Mouse (Mus musculus): ENCODE results near the gene Tgm1.

The Tgm1 gene

DNA sequence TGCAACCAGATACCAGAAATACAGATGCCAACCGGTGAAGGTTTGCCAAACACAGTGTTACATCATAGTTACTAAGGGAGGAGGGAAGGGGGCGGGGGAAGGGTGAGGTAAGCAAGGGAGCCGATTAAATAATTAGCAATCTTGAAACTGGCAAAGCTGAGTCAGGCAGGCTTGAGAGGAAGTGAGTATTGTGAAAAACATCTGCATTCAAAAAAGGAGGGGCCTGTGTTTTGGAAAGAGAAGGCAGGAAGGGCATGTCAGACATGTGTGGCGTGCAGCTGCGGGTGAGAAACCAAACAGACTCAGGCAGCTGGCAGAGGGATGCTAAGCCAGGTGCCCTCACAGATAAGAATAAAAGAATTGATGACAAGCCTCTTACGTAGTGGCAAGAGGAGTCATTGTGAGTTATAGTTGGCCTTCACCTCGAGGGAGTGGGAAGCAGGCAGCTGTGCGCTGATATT lies 10.7 kb upstream of the Tgm1 start:
- no peak for DNase-seq (ENCODE audit: low read depth, low spot score)

DNA sequence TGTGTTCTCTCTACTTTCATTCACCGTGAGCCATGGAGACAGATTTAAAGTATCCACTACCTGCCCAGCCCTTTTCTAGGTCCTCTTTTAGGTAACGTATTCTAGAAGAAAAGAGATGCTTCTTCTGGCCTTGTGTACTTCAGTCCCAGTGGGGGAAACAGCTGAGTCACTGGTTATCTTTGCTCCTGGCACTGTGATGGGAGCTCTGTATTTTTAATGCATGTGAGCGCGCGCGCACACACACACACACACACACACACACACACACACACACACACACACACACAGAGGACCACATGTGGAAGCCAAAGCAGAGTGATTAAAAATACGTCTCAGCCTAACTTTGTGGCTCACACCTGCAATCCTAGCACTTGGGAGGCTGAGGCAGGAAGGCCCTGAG lies 9.7 kb upstream of the Tgm1 start:
- DNase-seq (ENCODE audit: low read depth, low spot score), result no peak

DNA sequence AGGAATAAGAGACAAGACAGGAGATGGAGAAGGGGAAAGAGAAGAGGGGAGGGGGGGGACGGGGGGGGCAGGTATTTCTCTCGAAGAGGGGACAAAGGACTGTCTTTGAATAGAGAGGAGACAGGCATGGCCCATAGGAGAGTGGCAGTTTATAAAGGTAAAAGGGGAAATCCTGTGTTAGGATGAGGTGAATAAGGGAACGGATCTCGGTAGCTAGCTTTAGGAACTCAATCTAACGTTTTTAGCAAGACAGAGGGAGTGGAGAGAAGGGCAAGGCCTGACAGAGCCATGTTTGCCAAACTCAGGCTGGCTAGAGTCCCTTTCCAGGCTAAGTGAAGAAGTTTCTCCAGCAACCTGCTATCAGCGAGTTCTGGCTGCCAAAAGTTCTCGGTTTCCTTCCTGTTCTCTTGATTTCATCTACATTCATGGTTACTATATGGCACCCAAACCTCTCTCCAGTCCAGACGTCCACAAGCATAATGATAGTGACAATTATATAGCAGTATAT lies 8.8 kb upstream of the Tgm1 start:
- no peak for DNase-seq (ENCODE audit: low read depth, low spot score)

DNA sequence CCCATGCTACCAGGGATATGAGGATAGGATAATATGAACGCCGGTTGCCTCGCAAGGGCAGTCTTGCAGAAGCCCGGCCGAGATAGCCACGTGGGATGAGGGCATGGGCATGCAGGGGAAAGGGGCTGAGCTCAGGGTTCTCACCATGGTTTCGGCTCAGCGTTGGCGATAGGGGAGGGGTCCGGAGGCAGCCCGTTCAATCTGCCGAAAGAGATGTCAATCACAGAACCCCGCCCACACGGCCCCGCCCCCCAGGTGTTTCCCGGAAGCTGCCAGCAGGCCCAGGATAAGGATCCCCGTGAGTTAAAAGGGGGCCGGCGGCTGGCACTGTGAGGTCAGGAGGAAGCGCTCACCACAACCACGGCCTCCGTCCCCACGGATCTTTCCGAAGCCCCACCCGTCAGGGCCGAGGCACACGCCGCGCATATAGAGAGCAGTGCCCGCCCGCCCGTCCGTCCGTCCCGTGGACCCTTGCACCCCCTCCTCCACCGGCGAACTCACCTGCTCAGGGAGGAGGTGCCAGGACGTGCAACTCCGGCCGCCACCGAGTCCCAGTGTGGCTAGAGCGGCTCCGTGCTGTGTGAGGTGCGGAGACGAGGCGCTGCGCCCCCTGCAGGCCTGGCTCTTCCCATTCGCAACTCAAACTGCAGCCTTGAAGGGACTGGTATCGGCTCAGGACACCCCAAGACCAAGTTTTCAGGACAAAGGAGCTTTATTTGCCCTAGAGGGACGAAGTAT lies 8.1 kb upstream of the Tgm1 start, which contains the start of gene Rabggta:
Gene Rabggta (minus strand): TSS at position 564 of the 738 bp plus-strand sequence.
- peak; percentile 86 for DNase-seq (ENCODE audit: low read depth, low spot score)

DNA sequence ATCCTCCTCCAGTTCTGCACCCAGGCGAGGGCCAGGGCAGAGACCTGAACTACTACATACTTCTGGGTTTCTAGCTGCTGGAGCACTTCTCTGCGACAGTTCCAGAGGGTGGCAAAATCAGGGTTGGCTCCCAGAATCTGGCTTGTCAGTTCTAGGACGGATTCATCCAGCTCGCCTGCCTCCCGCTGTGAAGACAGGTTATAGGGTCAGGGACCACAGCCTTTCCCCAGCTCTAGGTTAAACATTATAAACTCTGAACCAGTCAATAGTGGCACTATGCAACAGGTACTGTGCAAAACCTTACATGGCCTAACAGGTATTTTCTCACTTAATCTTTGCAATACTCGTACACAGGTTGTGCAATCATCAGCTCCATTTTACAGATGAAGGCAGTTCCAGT lies 7.3 kb upstream of the Tgm1 start:
- DNase-seq (ENCODE audit: low read depth, low spot score), result no peak

DNA sequence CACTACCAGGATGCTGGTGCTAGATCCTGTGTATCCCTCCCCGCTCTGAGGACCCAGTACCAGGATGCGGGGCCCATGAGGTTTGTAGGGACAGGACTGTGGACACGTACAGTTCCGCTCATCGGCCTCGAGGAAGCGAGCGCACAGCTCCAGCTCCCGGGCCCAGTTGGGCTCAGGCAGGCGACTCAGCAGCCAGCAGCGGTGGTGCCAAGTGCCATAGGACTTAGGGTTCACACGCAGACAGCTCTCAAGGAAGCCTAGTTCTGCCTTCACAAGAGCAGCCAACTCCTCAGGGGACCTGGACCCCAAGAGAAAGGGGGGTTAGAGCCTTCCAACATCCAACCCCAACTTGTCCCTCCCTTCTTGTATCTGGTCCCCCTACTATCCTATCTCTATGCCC lies 6.9 kb upstream of the Tgm1 start:
- DNase-seq (ENCODE audit: low read depth, low spot score), result no peak

DNA sequence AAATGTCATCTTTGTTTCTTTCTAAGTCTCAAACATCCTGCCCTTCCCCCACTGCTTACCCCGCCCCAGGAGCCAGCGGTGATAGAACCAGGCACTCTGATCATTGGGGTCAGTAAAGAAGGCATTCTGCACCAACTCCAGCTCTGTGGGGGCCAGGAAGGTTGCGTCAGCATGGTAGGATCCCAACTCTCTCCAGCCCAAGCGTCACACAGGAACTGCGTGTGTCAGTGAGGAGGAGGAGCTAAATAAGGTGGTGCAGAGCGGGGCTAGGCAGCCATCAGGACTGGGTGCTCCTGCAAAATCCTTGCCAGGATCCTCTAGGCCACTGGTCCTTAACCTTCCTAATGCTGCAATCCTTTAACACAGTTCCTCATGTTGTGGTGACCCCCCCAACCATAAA lies 6.0 kb upstream of the Tgm1 start:
- DNase-seq (ENCODE audit: low read depth, low spot score), result no peak

DNA sequence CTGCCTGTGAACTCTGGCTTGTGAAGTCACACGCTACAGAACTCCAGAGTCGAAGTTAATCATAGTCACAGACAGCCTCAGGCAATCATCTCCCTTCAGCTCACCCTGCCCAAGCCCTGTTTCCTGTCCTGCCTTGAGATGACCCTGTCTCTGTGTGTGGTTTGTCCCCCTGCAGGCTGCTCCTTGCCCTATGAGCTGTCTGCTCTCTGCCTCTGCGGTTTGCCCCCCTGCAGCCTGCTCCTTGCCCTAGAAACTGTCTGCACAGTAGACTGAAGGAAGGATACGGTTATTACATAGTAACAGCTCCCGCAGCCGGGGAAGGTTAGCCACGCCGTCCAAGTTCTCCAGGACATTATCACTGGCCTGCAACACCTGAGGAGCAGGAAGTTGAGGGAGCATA lies 3.2 kb upstream of the Tgm1 start:
- DNase-seq (ENCODE audit: low read depth, low spot score), result no peak

DNA sequence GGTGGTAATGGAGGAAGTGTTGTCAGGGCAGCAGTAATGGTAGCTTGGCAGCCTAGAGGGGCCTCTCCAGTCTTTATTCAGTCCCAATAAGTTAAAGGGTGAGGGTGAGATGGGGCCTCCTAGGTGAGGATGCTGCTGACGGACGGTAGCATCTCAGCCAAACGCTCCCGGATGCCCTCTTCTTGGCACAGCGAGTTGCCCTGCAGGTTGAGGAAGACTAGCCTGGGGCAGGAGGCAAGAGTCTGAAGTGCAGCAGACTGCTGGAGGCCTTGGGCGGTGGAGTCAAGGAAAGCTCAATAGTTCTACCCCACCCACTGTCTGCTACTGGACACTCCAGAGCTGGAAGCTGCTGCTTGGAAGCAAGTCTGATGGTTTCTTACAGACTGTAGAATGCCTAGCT lies 2.5 kb upstream of the Tgm1 start:
- no peak for DNase-seq (ENCODE audit: low read depth, low spot score)

DNA sequence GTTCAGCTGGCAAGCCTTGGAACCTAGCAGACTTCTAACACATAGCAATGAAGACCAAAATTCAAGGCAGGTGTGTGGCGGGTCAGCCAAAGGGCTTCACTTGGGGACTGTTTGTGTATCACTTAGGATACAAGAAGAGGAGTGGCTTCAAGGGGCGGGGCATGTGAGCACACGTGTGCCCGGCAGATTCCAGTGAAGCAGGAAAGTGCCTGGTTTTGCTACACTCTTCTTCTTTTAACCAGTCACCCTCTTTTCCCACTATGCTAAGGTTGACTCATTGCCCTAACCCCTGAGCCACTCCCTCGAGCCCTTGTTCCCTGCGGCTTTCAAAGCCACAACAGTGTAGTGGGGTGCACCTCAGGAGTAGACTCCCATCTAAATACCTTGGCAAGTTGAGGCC lies 1.2 kb upstream of the Tgm1 start:
- no peak for DNase-seq (ENCODE audit: low read depth, low spot score)

DNA sequence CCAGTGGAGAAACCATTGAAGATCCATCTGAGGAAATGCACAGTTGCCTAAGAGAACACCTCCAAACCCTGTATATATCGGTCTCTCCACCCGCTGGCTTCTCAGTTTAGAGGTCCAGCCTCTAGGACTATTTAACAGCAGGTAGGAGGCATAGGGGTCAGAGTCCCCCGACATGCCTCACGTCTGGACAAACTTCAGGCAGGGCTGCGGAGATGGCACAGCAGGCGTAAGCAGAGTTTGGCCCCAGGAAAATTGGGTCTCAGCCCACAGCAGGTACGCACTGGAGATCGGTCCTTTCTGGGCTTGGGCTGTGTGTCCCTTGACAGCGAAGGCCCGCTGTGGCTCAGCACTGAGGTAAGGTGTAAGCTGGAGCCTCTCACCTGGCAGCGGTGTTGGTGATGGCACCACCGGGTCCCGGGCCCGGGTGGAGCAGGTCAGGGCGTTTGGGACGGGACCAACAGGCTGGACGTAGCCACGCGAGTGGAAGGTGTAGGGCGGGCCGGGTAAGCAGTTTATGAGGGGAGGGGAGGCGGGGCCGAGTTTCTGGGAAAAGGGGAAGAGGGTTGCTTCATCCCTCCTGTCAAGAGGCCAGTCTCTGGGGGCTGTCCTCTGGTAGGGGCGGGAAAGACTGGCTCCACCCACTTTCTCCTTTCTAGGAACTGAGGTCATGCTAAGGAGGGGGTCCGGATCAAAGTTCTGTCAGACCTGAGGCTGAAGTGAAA lies 558 bp downstream of the Tgm1 start:
- no peak for DNase-seq (ENCODE audit: low read depth, low spot score)

DNA sequence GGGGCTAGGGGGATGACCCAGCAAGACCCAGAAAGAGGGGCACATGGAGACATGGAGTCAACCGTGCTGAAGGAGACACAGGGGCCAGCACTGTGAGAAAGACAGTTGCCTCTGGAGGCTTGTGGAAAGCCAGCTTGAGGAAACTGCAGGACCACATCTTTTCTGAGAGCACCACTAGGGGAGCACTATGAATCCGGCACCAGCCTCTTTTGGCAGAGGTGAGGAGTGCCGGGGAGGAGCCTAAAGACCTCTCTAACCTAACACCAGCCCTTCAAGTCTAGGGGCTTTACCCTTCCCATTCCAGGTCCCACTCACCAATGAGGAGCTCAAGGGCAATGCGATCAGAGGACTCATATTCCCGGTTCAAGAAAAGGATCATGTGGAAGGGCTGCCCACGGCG lies 1.9 kb downstream of the Tgm1 start:
- DNase-seq (ENCODE audit: low read depth, low spot score), result no peak

DNA sequence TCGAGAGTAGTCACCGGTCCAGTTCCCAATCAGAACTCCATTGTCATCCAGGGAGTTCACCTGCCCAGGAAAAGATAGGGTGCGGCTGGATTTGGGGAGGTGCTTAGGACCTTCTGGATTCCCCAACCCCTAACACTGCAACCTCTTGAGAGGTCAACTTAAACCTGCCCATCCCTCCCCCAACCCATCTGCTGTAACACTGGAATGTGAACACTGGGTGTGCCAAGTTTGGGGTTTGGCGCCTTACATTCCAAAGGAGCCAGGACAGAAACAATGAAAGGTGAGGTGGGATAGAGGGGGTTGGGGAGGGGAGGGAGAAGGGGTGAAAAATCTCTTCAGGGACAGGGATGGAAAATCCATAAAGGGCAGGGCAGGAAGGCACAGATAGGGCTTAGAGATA lies 4.2 kb downstream of the Tgm1 start:
- no peak for DNase-seq (ENCODE audit: low read depth, low spot score)

DNA sequence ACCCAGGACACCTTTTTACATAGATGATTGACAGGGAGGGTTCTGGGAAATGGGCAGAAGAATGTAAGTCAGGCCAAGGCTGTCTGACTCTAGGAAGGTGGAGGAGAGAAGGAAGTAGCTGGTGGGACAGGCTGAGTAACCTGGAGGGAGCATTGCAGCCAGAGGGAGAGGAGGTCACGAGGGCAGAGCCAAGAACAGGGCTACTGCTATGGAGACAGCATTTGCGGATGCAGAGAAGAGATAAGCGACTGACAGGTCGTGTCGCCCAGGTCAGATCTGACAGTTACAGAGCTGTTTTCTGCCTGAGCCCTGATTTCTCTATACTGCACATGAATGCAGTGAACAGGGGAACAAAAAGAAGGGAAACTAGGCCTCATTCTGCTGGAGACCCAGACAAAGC lies 6.3 kb downstream of the Tgm1 start:
- no peak for DNase-seq (ENCODE audit: low read depth, low spot score)

DNA sequence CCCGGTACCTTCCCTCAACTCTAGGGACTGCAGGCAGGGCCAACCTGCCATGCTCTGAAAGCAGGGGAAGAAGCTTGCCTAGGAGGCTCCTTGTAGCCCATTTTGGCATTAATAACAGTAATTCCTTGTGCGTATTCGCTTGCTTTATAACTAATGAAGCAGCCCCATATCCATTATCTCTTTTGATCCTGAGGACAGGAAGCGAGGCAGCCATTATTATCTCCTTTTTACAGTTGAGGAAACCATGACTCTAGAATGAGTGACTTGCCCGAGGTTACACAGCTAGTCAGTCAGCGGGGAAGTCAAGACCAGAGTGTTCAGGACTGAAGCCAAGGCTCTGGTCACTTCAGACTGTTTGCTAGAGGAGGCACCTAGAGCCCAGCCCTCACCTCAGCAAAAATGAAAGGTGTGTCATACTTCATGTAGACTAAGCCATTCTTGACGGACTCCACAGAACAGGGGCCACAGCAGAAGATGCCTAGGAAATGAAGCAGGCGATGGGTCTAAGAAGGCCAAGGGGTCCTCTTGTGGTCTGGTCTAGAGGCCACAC lies 7.6 kb downstream of the Tgm1 start:
- no peak for DNase-seq (ENCODE audit: low read depth, low spot score)

DNA sequence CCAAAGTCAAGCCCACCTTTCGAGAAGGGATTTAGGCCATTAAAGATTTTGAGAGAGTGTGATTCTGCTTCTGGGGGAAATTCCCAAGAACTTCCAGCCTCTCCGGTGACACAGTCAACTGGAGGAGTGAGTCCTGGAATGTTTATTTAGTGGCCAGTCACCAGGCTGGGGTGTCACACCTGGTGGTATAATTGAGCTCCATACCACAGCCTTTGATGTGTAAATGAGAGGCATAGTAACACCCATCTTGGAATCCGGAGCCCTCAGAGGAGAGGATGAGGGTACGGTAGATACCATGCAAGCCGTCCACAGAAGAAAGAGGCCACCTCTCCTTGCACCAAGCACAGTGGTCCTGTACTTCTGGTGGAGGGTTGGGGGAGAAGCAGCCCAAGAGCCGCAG lies 11.0 kb downstream of the Tgm1 start:
- DNase-seq (ENCODE audit: low read depth, low spot score), result no peak

DNA sequence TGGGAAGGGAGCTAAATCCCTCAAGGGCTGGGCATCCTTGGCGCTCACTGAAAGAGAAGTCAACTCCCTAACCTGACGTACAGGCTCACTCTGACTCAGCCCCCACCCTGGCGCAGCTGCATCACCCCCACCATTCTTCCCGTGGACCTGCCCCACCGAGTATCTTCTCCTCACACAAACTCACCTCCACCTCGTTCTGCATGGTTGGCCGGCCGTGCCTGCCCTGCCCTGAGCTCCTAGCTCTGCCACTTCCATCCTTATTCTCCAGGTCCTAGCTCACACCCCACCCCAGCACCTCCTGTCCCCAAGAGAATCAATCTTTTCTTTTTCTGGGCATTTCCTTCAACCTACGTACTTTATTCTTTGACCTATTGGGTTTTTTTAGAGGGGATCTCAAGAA lies 12.6 kb downstream of the Tgm1 start:
- no peak for DNase-seq (ENCODE audit: low read depth, low spot score)

DNA sequence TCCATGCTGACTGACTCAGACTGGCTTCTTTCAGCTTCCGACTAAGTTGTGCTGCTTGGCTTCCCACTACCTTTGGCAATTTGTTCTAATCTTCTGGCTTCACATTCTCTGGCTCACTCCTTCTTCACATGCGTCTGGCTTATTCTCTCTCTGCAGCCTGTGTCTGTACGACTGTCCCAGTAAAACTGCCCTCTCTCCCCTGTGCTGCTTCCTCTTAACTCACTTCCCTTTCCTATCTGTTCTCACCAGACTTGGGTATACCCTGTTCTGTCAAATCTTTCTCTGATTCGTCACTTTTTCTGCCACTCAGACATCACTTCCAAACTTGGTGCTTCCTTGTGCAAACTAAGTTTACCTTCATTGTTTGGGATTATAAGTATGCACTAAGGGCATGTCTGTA lies 16.5 kb downstream of the Tgm1 start:
- DNase-seq (ENCODE audit: low read depth, low spot score), result no peak

DNA sequence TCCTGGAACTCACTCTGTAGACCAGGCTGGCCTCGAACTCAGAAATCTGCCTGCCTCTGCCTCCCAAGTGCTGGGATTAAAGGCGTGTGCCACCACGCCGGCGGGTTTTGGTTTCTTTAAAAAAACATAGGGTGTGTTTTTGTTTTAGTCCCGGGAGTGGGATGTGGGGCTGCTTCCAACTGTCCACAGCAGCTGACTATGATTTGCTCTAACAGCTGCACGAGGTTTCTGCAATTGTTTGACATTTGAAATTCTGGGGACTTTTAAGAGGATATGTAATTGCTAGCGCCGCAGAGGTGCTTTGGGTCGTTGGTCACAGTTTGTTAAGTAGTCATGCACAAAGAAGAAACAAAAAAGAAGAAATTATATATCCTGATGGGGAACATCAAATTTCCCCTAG lies 24.3 kb downstream of the Tgm1 start:
- no peak for DNase-seq (ENCODE audit: low read depth, low spot score)

DNA sequence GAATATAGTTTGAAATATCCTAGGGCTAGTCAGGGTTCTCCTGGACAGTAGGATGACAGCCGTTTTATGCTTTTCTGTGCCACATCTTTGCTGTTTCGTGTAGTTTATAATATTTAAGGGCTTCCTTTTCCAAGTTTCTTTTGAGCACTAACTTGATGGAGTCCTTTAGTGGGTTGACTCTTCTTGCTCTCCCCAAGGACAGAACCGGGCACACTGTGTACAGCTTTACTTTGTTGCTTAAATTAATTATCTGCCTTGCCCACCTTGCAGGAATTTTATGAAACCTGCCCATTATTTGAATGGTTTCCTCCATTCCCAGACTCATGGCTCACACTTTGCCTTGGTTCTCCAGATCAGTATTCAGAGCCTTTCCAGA lies 31.6 kb downstream of the Tgm1 start:
- no peak for DNase-seq (ENCODE audit: low read depth, low spot score)

DNA sequence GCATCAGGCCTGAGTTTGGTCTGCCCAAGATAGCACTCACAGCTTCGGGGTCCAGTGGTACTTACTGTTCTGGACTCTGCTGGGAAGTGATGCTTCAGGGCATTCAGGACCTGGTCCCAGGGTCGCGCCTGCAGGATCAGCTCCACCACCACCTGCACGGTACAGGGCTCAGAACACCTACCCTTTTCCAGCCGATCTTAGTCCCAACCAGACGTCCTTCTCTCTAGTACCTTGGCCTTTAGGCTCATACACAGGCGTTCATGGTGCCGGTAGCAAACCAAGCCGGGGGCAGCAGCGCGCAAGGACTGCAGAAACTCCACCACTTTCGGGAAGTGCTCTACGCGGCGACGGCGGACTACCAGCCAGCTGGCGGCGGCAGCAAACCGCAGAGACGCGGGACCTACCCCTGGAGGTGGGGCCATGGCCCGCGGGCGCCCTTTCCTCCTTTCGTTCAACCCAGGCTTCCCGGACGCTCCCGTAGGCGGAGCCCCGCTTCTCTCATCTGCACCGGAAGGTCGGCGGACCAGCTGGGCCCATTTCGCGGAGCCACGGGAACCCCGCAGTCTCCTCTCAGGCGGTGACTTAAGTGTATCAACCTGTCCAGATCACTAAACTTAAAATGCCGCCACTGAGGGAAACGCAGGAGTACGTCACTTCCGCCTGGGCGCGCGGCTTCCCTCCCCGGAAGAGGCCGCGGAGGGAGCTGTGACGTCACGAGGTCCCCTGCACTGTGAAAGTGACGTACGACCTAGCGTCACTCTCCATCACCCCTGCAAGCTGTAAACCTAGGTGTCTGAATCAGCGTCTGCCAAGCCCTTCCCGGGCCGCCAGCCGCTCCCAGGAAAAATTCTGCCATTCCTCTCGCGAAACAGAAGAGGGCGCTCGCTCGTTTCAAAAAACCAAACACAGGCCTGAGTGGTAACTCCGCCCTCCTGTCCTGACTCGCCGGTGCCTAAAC lies 32.3 kb downstream of the Tgm1 start, which contains the start of gene Tinf2:
Gene Tinf2 (minus strand): TSS at position 661 of the 958 bp plus-strand sequence.
- peak; percentile 94 for DNase-seq (ENCODE audit: low read depth, low spot score)

DNA sequence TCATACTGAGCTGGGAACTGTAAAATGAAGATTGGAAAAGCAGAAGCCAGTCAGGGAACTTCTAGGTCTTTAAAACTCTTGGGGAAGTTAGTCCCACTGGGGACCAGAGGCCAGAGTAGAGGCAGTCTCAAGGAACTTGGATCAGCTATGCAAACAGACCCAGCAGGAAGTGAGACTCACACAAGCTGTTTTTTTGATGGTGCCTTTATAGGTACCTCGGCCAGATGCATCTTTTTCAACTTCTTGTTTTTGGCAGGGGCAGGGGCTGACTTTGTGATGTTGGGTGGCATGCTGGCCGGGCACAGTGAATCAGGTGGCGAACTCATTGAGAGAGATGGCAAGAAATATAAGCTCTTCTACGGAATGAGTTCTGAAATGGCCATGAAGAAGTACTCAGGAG lies 36.1 kb downstream of the Tgm1 start:
- DNase-seq (ENCODE audit: low read depth, low spot score), result no peak

All from brain, embryonic 18.5 days (tissue).